Mouse (Mus musculus): ENCODE measurements around the gene Fgfr2.

DNA sequence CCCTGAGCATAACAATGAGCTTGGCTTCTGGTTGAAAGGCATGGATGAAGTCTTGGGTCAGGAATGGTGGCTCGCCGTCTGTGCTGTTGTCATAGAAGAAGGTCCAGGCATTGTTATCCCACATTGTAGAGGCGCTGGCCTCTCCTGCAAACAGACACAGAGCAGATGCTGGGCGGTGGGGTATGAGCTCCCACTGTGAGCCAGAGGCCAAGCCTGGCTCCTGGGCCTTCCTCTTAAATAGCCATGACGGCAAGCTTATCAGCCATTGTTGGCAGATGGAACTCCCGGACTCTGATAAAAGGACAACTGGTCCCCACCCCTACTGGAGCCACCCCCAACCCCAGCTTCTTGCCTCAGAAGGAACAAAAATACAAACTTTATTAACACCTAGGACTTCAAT, 860.5 kb downstream of the Fgfr2 start:
- TF ChIP-seq CTCF (IDR thresholded peaks at IDR 0.05; ENCODE audit: low read depth) = no peak
- no peak for TF ChIP-seq EP300 (IDR thresholded peaks at IDR 0.05; ENCODE audit: low read depth)

Data from liver, postnatal 0 days (tissue).